Mouse (Mus musculus): ENCODE data around the gene Gm5108. TPM values are rescaled to one million over a fixed set of nuclear protein-coding genes. Genes with fewer than 3 reads are reported as not detected.

Gene Gm5108
- total RNA-seq (2015), result not detected in 2 replicates
- total RNA-seq (2017), result not detected in 2 replicates

DNA sequence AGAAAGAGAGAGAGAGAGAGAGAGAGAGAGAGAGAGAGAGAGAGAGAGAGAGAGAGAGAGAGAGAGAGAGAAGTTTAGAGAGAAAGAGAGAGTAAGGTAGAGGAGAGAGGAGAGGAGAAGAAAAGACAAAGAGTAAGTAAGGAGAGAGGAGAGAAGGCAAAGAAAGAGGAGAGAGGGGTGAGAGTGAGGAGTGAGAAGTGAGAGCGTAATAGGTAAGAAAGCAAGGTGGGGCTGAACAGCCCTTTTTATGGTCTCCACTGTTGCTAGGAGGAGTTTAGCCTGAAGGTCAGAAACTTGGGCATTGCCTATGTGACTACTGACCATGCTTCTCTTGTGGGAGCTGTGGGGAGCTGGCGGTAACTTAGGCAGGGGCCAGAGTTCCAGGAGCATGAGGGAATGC, at the start of gene Gm5108:
Gene Gm5108 (plus strand): TSS at position 301 of the 400 bp plus-strand sequence.
- no peak for ATAC-seq (ENCODE audit: poor library complexity, severe bottlenecking)

DNA sequence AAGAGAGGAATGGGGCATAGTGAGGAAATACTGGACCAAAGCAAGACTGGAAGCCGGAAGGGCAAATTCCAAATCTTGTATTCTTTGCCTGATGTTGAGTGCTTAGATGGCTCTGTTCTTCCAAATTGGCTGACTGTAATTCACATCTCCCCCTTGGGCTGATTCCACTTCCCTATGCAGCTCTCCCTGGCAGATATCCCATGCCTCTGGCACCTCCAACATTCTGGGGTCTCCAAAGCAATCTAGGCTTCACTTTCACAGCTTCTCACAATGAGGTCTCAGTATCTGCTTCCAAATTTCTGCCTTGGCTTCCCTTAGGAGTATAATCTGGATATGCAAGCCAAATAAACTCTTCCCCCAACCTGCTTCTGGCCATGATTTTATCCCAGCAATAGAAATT, 42.5 kb upstream of the Gm5108 start:
- ATAC-seq (ENCODE audit: poor library complexity, severe bottlenecking), result no peak

DNA sequence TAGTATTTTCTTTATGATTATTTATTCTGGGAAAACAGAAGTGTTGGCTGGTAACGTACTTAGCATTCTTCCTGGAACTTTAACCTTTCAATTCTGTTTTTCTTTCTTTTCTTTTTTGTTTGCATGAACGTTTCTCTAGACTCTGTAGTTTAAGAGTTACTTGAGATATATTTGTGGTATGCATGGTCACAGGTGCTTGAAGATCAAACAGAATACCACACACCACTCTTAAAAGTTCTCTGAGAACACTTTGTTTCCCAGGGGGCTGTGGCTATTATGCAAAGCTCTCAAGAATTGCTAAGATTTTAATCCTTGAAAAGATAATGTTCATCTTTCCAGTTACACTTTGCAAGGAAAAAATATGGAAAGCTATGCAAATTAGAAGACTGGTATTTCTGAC, 36.9 kb upstream of the Gm5108 start:
- no peak for ATAC-seq (ENCODE audit: poor library complexity, severe bottlenecking)

DNA sequence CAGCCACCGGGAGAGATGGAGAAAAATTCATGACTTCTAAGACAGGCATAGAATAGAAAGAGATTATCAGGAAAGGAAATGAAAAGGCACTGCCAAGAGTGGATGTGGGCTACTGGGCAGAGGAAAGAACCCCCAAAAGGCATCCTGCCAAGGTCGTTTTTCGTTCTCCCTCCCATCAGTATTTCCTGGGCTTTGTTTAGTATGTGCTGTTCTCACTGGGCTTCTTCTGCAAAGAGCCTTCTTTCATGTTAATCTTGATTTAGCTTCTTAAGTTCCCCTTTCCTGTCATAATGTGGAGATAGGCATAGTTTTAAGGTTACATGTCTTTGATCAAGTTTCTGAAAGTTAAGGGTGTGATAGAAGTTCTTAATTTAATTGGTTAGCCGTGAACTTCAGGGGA, 10.9 kb upstream of the Gm5108 start:
- ATAC-seq (ENCODE audit: poor library complexity, severe bottlenecking), result no peak

DNA sequence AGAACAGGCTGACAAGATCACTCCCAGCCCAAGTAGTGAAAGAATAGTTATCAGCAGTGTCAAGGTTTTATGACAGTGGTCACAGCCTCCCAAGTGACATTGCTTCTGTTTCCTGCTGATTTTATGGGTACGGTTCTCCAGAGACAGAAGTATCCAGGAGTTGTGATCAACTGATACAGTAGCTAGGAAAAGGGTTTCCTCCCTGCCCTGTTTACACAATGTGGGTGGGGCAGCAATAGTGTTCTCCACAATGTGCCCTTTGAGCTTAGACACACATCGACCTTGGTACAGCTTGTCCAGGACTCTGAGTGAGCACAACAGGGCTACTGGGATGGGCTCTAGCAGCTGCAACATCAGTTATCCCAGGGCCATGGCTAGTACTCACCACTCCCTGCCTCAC, 9.8 kb upstream of the Gm5108 start:
- ATAC-seq (ENCODE audit: poor library complexity, severe bottlenecking), result no peak

DNA sequence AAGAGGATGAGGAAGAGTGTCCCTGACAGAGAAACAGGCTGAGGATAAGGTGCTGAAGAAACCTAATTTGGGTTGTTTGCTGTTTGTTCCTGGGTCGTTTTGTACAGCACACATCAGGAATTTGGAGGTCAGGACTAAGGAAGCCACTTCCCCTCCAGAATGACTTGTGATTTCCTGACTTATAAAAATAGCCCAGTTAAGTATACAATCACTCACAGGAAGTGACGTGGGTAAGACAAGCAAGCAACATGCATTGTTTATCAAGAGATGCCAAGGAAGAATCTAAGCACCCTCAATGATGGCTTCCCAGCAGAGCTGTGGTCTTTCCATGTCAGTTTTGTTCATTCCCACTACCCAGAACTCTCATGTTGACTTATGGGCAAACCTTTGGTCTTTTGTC, 1.7 kb downstream of the Gm5108 start:
- peak; percentile 68; the same call in 1 of the 2 replicates for ATAC-seq (ENCODE audit: poor library complexity, severe bottlenecking)

DNA sequence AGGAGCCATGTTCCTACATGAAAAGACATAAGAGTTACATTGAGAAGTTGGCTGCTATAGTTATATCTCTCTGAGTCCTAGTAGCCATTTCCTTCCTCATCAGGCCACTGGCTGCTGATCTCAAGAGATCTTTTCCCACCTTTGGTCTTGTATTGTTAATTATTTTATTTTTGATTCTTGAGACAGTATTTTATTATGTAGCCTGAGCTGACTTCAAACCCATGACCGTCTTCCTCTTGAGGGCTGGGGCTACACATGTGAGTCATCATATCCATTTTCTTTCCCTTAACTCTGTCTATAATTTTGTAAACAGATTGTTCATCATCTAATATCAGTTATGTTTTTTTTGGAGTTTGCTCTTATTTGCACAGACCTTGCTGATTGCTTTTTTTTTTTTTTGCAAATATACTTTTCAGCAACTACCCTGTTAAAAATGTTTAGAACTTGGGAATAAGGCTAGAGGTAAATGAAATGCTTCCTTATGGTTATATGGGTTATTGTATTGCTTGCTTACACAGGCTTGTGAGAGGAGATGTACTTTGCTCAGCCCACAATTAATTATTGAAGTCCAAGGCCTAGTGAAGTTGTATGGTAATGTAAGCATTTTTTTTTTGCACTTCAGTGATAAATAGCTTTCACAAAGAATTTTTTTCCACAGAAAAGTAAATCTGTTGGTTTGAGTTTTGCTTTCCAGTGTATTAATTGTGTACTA, 2.8 kb downstream of the Gm5108 start:
- ATAC-seq (ENCODE audit: poor library complexity, severe bottlenecking), result no peak

DNA sequence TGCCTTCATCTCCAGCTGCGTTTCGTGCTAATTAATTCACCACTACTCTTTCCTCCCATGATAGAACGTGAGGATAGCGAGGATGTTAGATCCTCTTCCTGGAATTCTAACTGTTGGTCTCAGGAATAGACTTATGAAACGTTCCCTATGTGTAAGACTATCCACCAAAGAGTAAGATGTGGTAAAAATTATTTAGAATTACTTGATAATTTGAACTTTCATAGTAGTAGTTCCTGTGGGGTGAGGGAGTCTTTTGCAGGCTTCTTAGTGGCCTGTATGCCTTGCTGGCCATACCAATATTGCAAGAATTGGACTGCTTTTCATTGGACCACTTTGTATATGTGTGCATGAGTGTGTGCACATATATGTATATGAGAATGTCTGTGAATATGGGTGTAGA, 4.9 kb downstream of the Gm5108 start, which contains the start of gene Gm21905:
Gene Gm21905 (minus strand): TSS at position 101 of the 400 bp plus-strand sequence.
- no peak for ATAC-seq (ENCODE audit: poor library complexity, severe bottlenecking)

DNA sequence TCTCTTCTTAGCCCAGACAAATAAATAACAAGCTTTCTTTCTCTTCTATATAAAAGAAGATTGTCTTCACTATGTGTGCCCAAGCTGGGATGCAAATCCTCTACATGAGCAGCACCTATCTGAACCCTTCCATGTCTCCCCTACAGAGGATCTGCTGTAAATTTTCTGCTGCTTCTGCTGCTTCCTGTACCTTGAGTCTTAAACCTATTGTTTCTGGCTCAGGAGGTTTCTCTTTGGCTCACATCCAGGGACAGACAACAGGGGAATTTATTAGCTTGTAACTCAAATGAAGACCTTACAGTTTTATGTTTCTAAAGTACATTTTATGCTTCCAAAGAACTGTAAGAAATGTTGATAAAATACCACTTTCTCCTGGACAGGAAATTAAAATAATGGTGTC, 5.5 kb downstream of the Gm5108 start:
- ATAC-seq (ENCODE audit: poor library complexity, severe bottlenecking), result no peak

DNA sequence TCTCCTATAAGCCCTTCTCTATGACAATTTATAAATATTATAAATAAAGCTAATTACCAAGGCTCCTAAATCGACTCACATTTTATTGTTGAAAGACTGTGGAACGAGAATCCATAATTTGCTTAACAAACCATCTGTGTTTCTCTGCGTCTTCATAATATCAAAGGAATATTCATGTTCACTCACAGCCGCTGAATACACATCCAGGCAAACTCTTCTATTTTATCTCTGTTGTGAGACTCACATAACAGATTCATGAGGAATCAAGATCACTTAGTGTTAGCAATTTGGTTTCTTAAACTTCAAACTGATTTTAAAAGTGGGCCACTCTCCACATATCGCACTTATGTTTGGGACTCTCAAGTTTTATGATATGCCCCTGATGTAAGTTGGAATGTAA, 6.6 kb downstream of the Gm5108 start:
- ATAC-seq (ENCODE audit: poor library complexity, severe bottlenecking), result no peak

DNA sequence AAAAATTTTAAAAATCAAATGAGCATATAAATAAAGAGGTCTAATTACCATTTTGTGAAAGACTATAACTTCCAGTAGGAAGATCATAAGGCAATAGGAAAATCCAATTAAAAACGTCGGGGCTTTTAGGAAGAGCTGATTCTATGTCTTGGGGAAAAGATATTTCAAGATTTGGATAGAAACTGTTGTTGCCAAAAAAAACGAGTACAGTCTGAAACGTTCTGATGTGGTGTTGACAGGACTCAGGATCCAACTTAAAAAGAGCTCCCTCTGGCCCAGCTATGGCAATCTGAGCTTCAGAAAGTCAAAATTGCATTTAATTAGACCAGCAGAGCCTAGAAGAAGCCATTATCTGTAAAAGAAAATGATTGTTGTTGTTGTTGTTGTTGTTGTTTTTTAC, 12.6 kb downstream of the Gm5108 start:
- no peak for ATAC-seq (ENCODE audit: poor library complexity, severe bottlenecking)

DNA sequence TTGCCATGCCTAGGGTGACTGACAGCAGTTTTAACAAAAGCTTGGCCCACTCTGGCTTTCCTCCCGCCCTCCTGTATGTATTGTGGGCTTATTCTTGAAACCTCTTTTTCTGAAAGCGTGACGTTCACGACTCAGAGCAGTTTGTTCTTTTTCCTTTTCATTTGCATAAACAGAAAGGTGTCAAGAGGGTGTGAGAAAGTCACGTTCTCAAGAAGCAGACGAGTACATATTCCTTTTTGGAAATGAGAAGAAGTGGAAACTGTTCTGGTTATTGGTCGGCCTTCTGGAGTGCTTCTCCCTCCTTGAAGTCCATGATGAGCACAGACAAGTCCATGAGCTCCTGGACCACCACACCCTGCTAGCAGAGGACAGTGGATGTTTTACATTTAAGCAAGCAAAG, 14.0 kb downstream of the Gm5108 start:
- ATAC-seq (ENCODE audit: poor library complexity, severe bottlenecking), result no peak

DNA sequence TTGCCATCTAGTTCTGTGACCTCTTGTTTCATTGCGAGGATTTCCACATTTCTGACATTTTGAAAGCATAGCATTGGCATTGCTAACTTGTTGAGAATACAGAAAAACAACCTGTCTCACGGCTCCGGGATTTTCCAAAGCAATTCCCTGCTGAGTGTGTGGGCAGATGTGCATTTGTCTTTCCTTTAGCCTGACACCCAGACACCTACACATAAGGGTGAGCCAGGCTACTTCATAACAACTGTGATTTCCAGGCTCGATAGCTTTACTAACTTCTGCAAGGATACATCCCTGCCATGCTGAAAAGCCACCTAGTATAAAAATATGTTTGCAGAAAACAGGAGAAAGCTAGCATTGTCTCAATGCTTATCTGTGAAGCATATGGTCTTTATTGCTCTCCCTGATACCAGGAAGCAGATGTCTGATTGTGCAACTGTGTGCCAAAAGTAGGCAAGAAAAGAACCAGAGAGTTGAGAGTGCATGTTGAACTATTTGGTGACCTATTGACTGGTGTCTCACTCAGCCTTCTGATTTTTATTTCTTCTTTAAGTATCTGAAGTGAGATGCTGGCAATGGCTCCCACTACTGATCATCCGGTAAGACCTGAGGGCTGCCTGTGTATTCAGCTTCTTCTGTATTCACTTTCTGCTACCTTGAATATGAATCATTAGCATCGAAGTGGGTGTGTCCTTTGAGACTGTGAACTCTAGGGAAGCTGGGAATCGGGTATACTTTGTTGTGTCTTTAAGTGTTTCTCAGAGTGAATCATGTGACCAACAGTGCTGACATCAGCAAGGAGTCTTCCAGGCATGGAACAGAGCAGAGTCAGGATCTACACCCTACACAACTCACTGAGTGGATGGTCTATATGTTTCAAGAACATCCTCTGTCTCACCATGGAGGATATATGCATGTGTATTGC, 20.5 kb downstream of the Gm5108 start:
- ATAC-seq (ENCODE audit: poor library complexity, severe bottlenecking), result no peak

DNA sequence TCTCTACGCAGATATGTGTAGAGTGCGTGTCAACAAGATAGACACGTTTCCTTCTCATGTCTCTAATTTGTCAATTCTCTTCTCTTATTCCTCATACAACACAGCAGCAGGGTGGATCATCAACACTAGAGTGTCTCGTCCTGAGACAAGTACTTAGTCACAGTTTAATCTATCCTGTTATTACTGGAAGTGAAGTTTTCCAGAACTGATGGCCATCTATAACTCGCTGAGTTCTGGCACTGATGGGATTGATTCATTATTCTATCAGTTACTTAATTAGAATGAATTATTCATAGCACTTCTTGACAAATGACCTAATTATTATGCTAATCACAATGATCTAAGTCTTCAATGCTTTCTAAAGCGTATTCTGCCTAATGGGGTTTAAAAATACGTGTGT, 28.1 kb downstream of the Gm5108 start:
- no peak for ATAC-seq (ENCODE audit: poor library complexity, severe bottlenecking)

DNA sequence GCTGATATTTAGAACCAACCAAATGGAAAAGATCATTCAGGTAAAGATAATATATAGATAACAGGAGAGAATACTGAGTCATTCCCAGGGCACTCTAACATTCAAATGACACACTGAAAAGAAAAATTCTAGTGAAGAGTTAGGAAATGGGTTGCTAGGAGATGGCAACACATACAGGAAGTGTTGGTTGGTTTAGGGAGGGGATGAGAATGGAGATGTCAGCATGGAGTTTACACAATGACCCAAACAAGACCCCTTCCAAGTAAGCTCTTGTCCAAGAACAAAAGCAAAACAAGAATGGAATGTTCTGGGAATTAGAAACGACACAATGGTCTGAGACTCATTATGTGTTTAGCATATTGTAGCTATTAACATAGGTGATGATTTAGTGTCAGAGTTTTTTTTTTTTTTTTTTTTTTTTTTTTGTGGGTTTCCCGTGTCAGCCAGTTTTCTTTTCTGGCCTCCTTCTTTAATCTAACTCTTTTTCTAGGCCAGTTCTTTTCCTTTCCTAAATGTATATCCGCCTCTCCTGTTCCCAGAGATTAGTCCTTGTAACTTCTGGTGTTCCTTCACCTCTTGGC, 40.6 kb downstream of the Gm5108 start:
- no peak for ATAC-seq (ENCODE audit: poor library complexity, severe bottlenecking)

DNA sequence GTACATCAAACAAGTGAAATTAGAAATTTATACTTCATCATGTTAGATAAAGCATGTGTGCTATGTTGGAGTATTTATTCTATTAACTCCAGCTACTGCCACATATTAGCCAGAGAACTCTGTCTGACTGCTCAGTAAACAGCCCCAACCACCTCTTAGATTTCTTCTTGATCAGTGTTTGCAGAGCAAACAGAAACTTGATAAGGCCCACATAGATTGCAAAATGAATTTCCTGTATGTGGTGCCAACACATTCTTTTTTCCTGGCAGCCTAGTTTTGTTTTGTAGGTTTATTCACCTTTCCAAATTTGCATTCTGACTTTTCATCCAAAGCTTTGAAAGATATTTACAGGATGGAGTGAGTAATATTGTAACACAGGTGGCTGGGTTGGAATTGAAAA, 49.0 kb downstream of the Gm5108 start:
- no peak for ATAC-seq (ENCODE audit: poor library complexity, severe bottlenecking)

DNA sequence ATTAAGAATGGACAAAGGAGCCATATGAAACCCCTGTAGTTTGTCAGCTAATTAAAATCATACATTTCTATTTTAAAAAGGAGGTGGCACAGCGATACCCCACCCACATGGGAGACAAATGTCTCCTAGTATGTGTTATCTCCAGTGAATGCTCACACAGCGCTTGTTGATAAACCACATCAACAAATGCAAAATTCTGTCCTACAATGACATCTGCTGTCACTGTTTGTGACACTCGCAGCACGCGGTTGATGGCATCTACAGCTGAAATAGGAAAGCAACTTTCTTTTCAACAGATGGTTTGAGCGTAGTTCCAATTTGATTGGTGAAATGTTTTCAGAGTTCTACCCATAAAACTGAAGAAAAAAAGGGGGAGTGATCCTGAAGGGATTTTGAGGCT, 61.1 kb downstream of the Gm5108 start:
- ATAC-seq (ENCODE audit: poor library complexity, severe bottlenecking), result no peak

DNA sequence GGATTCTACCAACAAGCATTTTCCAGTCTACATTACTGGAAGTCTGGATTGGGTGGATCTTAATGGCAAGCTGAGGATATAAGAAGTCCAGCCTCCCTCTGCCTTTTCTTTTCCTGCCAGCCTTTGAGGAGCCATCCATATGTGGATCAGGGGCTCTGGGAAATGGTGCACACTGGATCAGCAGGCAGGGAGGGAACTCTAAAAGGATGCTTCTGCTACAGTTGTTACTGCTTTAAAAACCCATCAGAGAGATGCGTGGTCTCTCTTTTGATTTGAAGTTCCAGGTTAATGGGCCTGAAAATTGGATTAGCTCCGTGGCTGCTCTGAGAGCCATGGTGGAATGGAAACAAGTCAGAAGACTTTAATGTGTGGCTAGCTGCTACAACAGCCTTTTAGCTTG, 62.4 kb downstream of the Gm5108 start:
- ATAC-seq (ENCODE audit: poor library complexity, severe bottlenecking), result no peak

DNA sequence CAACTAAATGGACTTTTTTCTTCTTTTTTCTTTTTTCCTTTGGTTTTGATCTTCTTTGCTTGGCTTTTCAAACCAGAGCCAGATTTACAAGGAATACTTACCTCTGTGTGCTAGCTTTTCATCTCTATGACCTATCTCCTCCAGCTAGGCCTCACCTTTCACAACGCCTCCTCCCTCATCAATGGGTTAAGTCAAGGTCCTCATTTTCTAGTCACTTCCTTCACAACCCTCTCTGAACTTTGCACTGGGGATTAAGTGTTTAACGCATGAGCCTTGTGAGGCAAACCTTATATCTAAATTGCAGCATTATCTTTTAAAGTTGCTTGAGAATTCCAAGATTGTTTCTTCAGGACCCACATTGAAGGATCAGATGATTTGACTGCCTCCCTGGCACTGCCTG, 63.0 kb downstream of the Gm5108 start:
- ATAC-seq (ENCODE audit: poor library complexity, severe bottlenecking), result no peak

DNA sequence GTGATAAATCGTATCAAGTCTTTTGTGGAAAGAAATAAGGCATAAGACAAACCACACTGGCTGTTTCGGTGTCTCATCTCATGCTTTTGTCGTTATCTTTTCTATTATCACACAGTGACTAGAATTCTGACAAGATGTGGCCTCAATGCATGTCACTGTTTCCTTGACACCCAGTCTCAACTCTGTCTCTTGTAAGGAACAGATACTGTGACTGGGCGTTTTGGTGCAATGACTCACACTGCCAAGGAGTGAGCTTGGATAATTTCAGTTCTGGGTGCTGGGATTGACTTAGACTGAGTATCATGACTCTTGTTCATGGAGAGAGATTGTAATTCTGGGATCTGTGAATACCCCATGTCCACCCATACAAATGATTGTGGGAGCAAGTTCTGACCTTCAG, 65.6 kb downstream of the Gm5108 start:
- ATAC-seq (ENCODE audit: poor library complexity, severe bottlenecking), result peak; percentile 68

DNA sequence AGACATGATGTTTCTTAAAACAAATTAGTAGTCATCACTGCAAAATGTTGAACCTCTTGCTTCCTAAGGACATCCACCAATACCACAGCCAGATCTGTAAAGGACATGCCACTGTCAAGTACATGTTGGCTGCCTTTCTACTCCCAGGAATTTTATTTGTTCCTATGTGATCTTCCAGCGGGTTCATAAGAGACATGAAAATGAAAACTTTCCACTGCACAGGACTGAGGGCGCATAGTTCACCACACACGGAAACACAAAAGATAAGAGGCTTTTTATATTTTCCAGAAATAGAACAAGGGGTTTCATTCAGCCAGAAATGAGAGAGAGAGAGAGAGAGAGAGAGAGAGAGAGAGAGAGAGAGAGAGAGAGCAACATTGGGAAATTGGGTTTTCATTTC, 70.1 kb downstream of the Gm5108 start:
- no peak for ATAC-seq (ENCODE audit: poor library complexity, severe bottlenecking)

DNA sequence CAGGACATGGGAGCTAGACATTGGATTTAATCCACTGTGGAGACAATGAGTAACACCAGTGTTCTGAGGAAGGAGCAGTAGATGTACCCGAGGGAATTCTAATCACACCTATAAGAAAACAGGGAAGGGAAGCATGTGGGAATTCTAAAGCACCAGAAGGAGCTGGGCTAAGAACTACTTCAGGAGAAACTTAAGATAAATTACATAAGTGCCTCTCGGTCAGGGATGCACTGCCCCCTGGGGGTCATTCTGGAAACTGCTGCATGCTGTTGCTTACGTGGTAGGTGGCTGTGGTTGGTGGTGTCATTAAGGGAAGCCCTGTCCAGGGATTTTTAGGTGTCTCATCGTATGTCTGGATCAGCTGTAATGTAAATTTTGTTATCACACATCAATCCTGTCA, 71.1 kb downstream of the Gm5108 start:
- peak; percentile 96 for ATAC-seq (ENCODE audit: poor library complexity, severe bottlenecking)
